Mouse (Mus musculus) left cerebral cortex, adult 9 months (tissue): Measurements from ENCODE around the gene Ctf2.
A peak's percentile ranks its signal among the peaks of the same experiment; 100 is the strongest.

ENCODE experiments used
- DNase-seq, 2 experiments: peaks; one replicate each; pipeline ENCODE4 v3.0.0; 2022; ENCODE audit warnings: low spot score in 2 of 2

The Ctf2 gene

GRCm38 (mm10) chr7:127686740-127687449 lies 45.1 kb downstream of the Ctf2 start:
- DNase-seq = no peak

GRCm38 (mm10) chr7:127685304-127686018 lies 46.5 kb downstream of the Ctf2 start:
- peak in 1 of 2 experiments; percentile 31 for DNase-seq

- no peak for DNase-seq
Observed at GRCm38 (mm10) chr7:127681888-127682553, 49.9 kb downstream of the Ctf2 start.

GRCm38 (mm10) chr7:127680541-127680940 lies 51.4 kb downstream of the Ctf2 start:
- no peak for DNase-seq

GRCm38 (mm10) chr7:127678811-127679210 lies 53.2 kb downstream of the Ctf2 start:
- no peak for DNase-seq

- DNase-seq = no peak
Observed at GRCm38 (mm10) chr7:127677609-127678008, 54.4 kb downstream of the Ctf2 start.

- DNase-seq = peak in 1 of 2 experiments; percentile 27
Observed at GRCm38 (mm10) chr7:127677077-127677476, 54.9 kb downstream of the Ctf2 start.

GRCm38 (mm10) chr7:127675391-127675811 lies 56.6 kb downstream of the Ctf2 start:
- DNase-seq = peak in 1 of 2 experiments; percentile 31

- DNase-seq = peak; percentile 57 to 93
Observed at GRCm38 (mm10) chr7:127674977-127675376, 57.0 kb downstream of the Ctf2 start.

- no peak for DNase-seq
Observed at GRCm38 (mm10) chr7:127672776-127673175, 59.2 kb downstream of the Ctf2 start.

GRCm38 (mm10) chr7:127671880-127672774 lies 59.8 kb downstream of the Ctf2 start:
- DNase-seq = no peak
